Mouse (Mus musculus): ENCODE data around the gene Atp6v0d1.
"Not testable (repeated sequence)": the region's sequence is repeated elsewhere in the genome, so short reads cannot be mapped to it uniquely, and the experiment has no call there.

Atp6v0d1 gene

GRCm38 (mm10) chr8:105573427-105573826, 7.6 kb upstream of the Atp6v0d1 start:
- peak; percentile 26 for DNase-seq

DNA sequence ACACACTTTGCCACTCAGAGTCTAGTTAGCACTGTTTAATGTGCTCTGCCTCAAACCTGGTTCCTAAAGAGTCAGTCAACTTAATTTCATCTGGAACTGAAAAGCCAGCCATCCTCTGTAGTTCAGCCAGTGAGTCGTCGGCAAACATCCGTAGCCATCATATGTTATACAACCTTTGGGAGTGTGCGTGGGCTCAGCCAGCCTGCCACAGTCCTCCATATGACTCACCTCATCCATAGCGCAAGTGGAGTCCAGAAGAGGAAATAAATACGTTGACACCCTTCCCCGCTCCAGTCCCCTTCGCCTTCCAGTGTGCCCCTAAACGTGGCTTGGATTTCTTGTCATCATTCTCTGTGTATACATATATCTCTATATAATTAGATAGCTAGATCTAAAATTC, 6.0 kb upstream of the Atp6v0d1 start:
- no peak for DNase-seq

DNA sequence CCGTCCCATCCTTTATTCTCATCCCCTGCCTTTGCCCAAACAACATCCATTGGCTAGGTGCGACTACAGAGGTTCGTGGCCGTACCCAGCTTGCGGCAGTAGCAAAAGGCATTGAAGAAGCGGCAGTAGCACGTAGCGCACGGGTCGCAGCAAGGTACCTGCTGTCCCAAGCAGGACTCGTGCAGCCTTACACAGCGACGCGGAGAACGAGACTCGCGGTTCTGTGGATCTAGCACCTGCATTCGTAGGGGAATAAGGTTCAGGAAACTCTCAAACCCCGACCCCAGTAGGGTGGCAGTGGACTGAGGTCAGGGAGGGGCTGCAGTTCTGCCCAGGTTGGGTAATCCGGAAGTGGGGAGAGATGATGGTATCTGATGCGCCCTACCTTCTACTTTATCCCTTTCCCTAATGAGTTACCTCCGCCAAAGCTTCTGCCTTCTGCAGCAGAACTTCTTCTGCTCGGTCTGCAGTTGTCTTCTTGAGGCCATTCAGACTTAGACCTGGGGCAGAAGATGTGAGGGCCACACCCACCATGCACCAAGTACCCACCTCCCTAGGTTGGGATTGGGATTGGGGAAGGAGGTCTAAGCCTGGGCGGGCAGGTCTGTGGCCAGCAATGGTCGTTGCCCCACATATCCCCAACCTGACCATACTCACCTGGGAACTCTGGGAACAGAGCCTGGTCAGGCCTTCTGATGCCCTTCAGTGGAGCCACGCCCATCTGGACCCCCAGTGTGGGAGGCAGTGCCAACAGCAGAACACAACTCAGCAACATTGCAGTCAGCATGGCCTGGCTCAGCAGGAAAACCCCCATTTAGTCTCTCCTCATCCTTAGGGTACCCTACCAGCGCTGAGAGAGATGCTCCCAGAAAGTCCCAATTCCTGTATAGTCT, 1.1 kb upstream of the Atp6v0d1 start:
- DNase-seq, result no peak

DNA sequence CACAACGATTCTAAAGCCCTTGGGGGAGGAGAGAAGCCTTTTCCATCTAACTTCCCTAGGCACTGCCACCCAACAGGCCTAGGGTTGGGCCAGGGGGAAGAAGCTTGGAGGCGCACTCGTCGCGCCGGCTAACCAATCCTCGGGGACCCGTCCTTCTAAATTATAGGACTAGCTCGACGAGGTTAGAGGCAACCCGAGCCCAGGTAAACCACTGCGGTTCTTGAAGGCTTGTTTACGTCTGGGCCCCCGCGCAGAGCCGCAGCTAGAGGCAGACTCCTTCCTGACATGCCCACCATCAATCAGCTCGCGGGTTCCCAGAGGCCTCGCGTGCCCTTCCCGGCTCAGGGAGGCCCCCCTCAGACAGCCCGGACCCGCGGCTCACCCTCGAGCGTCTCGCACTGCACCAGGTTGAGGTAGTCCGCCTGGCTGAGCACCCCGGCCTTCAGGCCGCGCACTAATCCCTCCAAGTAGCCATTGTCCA, 406 bp downstream of the Atp6v0d1 start:
- DNase-seq, result no peak

GRCm38 (mm10) chr8:105564573-105565229, 1.1 kb downstream of the Atp6v0d1 start:
- not testable (repeated sequence) for DNase-seq

GRCm38 (mm10) chr8:105563871-105564270, 2.0 kb downstream of the Atp6v0d1 start:
- DNase-seq, result no peak

- DNase-seq, result no peak
Observed at GRCm38 (mm10) chr8:105562863-105563262, 3.0 kb downstream of the Atp6v0d1 start.

GRCm38 (mm10) chr8:105555230-105555629, 10.6 kb downstream of the Atp6v0d1 start:
- DNase-seq, result no peak

DNA sequence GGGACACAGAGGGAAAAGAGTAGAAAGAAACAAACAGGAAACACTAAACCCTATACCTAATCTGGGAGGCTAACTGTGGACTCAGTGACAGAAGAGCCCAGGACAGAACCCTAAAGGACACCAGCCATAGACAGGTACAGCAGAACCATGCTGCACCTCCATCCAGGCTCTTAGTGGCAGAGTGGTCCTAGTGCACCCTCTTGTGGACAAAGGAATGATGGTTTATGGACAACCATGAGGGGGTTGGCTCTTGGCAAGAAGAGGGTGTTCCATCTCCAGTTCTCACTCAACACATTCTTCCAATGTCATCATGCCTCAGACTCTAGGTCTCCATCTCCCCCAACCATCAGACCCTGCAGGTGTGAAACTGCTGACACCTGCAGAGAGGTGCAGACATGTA, 11.8 kb downstream of the Atp6v0d1 start:
- peak; percentile 71 for DNase-seq

GRCm38 (mm10) chr8:105552824-105553223, 13.0 kb downstream of the Atp6v0d1 start:
- no peak for DNase-seq

DNA sequence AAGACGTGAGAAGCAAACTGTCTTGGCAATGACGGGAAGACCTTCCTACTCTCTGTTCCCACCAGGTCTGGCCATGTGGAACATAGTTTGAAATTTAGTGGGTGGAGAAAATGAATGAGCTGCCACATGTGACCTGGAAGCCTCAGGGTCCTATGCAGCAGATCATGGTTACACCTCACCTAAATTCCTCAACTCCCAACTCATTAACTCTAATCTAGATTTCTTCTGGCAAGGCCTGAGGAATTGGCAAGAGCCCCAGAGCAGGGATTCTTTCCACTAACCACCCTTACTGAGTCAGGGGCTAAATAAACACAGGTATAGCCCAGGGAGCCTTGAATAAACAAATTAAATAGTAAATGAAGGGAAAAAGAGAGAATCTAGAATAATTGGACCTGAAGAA, 13.8 kb downstream of the Atp6v0d1 start:
- no peak for DNase-seq

DNA sequence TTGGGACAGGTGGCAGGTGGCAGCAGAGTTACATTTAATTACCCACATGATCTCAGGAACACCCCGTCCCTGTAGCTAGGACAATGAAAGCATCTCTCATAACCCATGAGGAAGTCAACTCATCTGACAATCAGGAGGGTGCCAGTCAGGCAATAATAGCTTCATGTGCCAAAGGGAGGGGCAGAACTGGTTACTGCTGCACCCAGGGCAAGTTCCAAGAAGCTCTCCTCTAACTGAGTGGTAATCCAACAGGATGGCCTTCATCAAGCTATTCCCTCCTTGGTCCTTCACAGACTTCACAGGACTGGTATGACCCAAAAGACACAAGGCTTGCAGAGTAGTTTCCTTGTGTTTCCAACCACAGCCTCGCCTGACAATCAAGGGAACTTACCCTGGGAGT, 15.8 kb downstream of the Atp6v0d1 start:
- DNase-seq, result no peak

DNA sequence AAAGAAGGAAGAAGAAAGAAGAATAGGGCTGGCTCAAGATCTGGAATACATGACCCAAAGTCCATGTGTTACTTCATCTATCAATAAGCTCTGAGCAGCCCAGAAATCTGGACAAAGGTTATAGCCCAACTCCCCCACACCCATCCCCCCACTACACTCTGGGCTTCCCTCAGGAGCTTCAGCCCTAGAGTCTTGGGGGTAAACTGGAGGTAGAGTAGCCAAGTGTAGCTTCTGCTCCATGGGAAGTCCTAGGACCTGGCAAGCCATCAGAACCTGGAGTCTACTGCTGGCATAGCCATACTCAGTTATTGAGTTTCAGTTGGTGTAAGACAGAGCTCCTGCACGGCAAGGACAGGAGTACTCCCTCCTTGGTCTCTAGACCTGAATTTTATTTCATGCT, 16.3 kb downstream of the Atp6v0d1 start:
- no peak for DNase-seq

GRCm38 (mm10) chr8:105546384-105547350, 19.2 kb downstream of the Atp6v0d1 start:
- no peak for DNase-seq

DNA sequence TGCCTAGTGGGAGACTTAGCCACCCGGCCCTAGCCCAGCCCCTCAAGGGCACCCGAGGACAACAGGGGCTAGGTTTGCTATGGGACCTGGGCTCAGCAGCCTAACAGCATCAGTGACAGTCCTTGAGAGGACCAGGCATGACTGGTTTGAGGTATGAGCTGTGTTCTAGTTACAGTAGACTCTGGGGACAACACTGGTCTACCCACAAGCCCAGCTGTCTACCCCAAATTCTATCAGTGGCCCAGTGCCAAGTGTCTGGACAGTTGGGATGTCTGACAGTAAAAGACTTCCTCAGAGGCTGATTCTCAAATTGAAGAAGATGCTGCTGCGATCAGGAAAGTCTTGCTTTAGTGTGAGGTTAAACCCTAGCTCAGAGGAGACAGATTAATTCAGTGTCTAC, 20.6 kb downstream of the Atp6v0d1 start:
- DNase-seq, result no peak

DNA sequence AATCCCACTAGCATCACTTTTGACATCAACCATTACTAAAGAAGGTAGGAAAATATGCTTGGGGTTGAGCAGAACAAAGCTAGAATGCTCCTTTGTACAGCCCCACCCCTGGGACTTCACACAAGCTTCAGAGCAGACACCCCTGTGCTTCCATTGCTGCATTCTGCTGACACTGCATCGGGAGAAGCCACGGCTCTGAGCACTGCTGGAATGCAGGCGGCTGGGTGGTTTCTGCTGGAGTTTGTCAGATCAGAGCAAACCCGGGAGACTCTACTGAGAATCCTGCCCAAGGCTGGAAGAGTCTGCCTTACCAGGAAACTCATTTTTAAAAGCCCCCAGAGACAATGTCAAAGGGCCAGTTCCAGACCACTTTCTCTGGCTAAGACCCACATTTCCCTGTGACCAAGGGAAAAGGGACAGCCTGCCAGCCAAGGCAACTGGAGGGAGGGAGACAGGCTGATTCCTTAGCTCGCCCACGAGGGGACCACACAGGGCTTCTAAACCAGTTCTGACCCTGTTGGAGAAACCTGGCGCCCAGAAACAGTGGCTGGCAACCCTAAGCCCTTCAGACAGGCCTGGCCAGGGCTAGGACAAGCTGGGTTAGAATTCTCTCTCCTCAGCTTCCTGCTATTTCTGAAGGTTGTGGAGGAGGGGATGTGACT, 21.2 kb downstream of the Atp6v0d1 start:
- DNase-seq, result no peak

DNA sequence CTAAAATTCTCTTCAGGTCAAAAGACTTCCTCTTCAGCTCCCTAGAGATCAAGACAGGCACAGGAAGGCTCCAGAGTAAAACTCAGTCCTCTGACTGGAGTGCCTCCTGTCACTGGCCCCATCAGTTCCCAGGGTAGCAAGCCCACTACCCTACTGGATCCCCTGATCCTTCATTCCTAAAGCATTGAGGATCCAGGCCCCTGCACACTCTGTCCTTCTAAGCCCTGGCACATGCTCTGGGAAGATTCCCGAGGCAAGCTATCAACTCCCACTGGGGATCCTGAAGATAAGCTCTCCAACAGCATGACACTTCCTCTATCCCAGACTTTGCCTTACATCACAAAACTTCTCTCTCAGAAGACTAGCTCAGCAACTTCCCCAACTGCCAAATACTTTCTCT, 22.1 kb downstream of the Atp6v0d1 start:
- no peak for DNase-seq

GRCm38 (mm10) chr8:105542808-105543207, 23.0 kb downstream of the Atp6v0d1 start:
- no peak for DNase-seq

- no peak for DNase-seq
Observed at GRCm38 (mm10) chr8:105542032-105542656, 23.7 kb downstream of the Atp6v0d1 start.

DNA sequence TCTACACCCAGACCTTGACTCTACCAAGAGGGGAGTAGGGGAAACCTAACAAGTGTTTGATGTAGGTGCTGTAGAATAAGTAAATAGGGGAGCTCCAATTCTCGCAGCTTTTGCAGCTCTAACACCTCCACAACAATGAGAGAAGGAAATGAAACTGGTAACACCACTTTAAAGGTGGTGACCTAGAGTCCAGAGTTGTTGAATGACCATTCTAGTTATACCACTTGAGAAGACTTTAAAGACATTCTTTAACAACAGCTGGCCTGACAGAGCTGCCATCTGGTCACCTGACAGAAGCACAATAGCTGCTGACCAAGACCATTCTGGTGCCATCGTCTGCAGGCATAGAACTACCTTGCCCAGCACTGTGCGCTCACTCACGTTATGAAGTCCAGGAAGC, 26.9 kb downstream of the Atp6v0d1 start:
- no peak for DNase-seq

- DNase-seq, result no peak
Observed at GRCm38 (mm10) chr8:105537011-105537677, 28.7 kb downstream of the Atp6v0d1 start.

All from retina, postnatal 1 day (tissue).